Mouse (Mus musculus): ENCODE results near the gene E130114P18Rik. TPM values are rescaled to one million over a fixed set of nuclear protein-coding genes. Genes with fewer than 3 reads are reported as not detected.

The E130114P18Rik gene
- polyA plus RNA-seq, 1 experiment from 2014 or later: 0.08 TPM

GRCm38 (mm10) chr4:97730416-97730815 is 47.5 kb downstream of the E130114P18Rik start:
- Histone ChIP-seq H3K9me3 (replicated peaks; ENCODE audit: control insufficient read depth, low read length) (no peaks in the 10 kb centered on the region), H3K27me3 (ENCODE audit: control insufficient read depth, insufficient read depth, low read depth, low read length) (no peaks in the 10 kb centered on the region), H3K27ac (ENCODE audit: low read length) (no peak overlapping the region), H3K36me3 (ENCODE audit: control insufficient read depth, insufficient read depth) (no peaks in the 10 kb centered on the region), H3K9ac (ENCODE audit: low read depth, low read length) (no peak overlapping the region), H3K4me3 (ENCODE audit: low read depth, low read length) (no peak overlapping the region), H3K4me1 (ENCODE audit: control insufficient read depth, low read depth, low read length) (no peaks in the 10 kb centered on the region), H3K4me2 (ENCODE audit: low read depth, low read length) (no peak overlapping the region)
- ATAC-seq (ENCODE audit: low read depth): no peak
- WGBS (ENCODE audit: insufficient replicate concordance): 64% methylated on average over 3 of the region's 3 CpGs

- WGBS (ENCODE audit: insufficient replicate concordance): 63% methylated on average over 6 of the region's 6 CpGs
- no peak overlapping the region for H3K4me2 ChIP-seq (ENCODE audit: low read depth, low read length)
- no peak overlapping the region for H3K9ac ChIP-seq (ENCODE audit: low read depth, low read length)
- no peaks in the 10 kb centered on the region for H3K27me3 ChIP-seq (ENCODE audit: control insufficient read depth, insufficient read depth, low read depth, low read length)
- no peaks in the 10 kb centered on the region for H3K9me3 ChIP-seq (replicated peaks; ENCODE audit: control insufficient read depth, low read length)
- H3K4me3 ChIP-seq (ENCODE audit: low read depth, low read length): no peak overlapping the region
- no peak for ATAC-seq (ENCODE audit: low read depth)
- no peaks in the 10 kb centered on the region for H3K36me3 ChIP-seq (ENCODE audit: control insufficient read depth, insufficient read depth)
- H3K4me1 ChIP-seq (ENCODE audit: control insufficient read depth, low read depth, low read length): no peaks in the 10 kb centered on the region
- no peak overlapping the region for H3K27ac ChIP-seq (ENCODE audit: low read length)
These were observed 47.9 kb downstream of the E130114P18Rik start for GRCm38 (mm10) chr4:97729999-97730398.

GRCm38 (mm10) chr4:97728520-97728919 is 49.4 kb downstream of the E130114P18Rik start:
- Histone ChIP-seq H3K27me3 (ENCODE audit: control insufficient read depth, insufficient read depth, low read depth, low read length) (no peaks in the 10 kb centered on the region), H3K4me2 (ENCODE audit: low read depth, low read length) (no peak overlapping the region), H3K36me3 (ENCODE audit: control insufficient read depth, insufficient read depth) (no peaks in the 10 kb centered on the region), H3K4me3 (ENCODE audit: low read depth, low read length) (no peak overlapping the region), H3K9me3 (replicated peaks; ENCODE audit: control insufficient read depth, low read length) (no peaks in the 10 kb centered on the region), H3K27ac (ENCODE audit: low read length) (no peak overlapping the region), H3K9ac (ENCODE audit: low read depth, low read length) (no peak overlapping the region), H3K4me1 (ENCODE audit: control insufficient read depth, low read depth, low read length) (no peaks in the 10 kb centered on the region)
- ATAC-seq (ENCODE audit: low read depth): peak; percentile 68
- 41% methylated on average over 4 of the region's 4 CpGs for whole genome bisulfite sequencing (ENCODE audit: insufficient replicate concordance)

- Histone ChIP-seq H3K9ac (ENCODE audit: low read depth, low read length) (no peak overlapping the region), H3K27ac (ENCODE audit: low read length) (no peak overlapping the region), H3K27me3 (ENCODE audit: control insufficient read depth, insufficient read depth, low read depth, low read length) (no peaks in the 10 kb centered on the region), H3K4me1 (ENCODE audit: control insufficient read depth, low read depth, low read length) (no peaks in the 10 kb centered on the region), H3K4me3 (ENCODE audit: low read depth, low read length) (no peak overlapping the region), H3K9me3 (replicated peaks; ENCODE audit: control insufficient read depth, low read length) (no peaks in the 10 kb centered on the region), H3K36me3 (ENCODE audit: control insufficient read depth, insufficient read depth) (no peaks in the 10 kb centered on the region), H3K4me2 (ENCODE audit: low read depth, low read length) (no peak overlapping the region)
- WGBS (ENCODE audit: insufficient replicate concordance): 61% methylated on average over 6 of the region's 6 CpGs
- no peak for ATAC-seq (ENCODE audit: low read depth)
These were observed 54.5 kb downstream of the E130114P18Rik start for GRCm38 (mm10) chr4:97723374-97723773.

GRCm38 (mm10) chr4:97722666-97723065 is 55.2 kb downstream of the E130114P18Rik start:
- WGBS (ENCODE audit: insufficient replicate concordance): 67% methylated on average over 10 of the region's 10 CpGs
- Histone ChIP-seq H3K9ac (ENCODE audit: low read depth, low read length) (no peak overlapping the region), H3K36me3 (ENCODE audit: control insufficient read depth, insufficient read depth) (no peaks in the 10 kb centered on the region), H3K4me1 (ENCODE audit: control insufficient read depth, low read depth, low read length) (no peaks in the 10 kb centered on the region), H3K27me3 (ENCODE audit: control insufficient read depth, insufficient read depth, low read depth, low read length) (no peaks in the 10 kb centered on the region), H3K4me3 (ENCODE audit: low read depth, low read length) (no peak overlapping the region), H3K9me3 (replicated peaks; ENCODE audit: control insufficient read depth, low read length) (no peaks in the 10 kb centered on the region), H3K27ac (ENCODE audit: low read length) (no peak overlapping the region), H3K4me2 (ENCODE audit: low read depth, low read length) (no peak overlapping the region)
- no peak for ATAC-seq (ENCODE audit: low read depth)

- Histone ChIP-seq H3K9ac (ENCODE audit: low read depth, low read length) (no peak overlapping the region), H3K9me3 (replicated peaks; ENCODE audit: control insufficient read depth, low read length) (no peaks in the 10 kb centered on the region), H3K4me3 (ENCODE audit: low read depth, low read length) (no peak overlapping the region), H3K27ac (ENCODE audit: low read length) (no peak overlapping the region), H3K4me1 (ENCODE audit: control insufficient read depth, low read depth, low read length) (no peaks in the 10 kb centered on the region), H3K36me3 (ENCODE audit: control insufficient read depth, insufficient read depth) (no peaks in the 10 kb centered on the region), H3K27me3 (ENCODE audit: control insufficient read depth, insufficient read depth, low read depth, low read length) (no peaks in the 10 kb centered on the region), H3K4me2 (ENCODE audit: low read depth, low read length) (no peak overlapping the region)
- WGBS (ENCODE audit: insufficient replicate concordance): 53% methylated on average over 6 of the region's 6 CpGs
- ATAC-seq (ENCODE audit: low read depth): no peak
These were observed 63.3 kb downstream of the E130114P18Rik start for GRCm38 (mm10) chr4:97714616-97715015.

- no peak overlapping the region for H3K4me2 ChIP-seq (ENCODE audit: low read depth, low read length)
- H3K36me3 ChIP-seq (ENCODE audit: control insufficient read depth, insufficient read depth): no peaks in the 10 kb centered on the region
- H3K9me3 ChIP-seq (replicated peaks; ENCODE audit: control insufficient read depth, low read length): no peaks in the 10 kb centered on the region
- H3K27ac ChIP-seq (ENCODE audit: low read length): no peak overlapping the region
- H3K9ac ChIP-seq (ENCODE audit: low read depth, low read length): no peak overlapping the region
- ATAC-seq (ENCODE audit: low read depth): no peak
- WGBS (ENCODE audit: insufficient replicate concordance): 54% methylated on average over 6 of the region's 6 CpGs
- no peak overlapping the region for H3K4me3 ChIP-seq (ENCODE audit: low read depth, low read length)
- H3K4me1 ChIP-seq (ENCODE audit: control insufficient read depth, low read depth, low read length): no peaks in the 10 kb centered on the region
- H3K27me3 ChIP-seq (ENCODE audit: control insufficient read depth, insufficient read depth, low read depth, low read length): no peaks in the 10 kb centered on the region
These were observed 63.7 kb downstream of the E130114P18Rik start for GRCm38 (mm10) chr4:97714101-97714615.

GRCm38 (mm10) chr4:97712547-97712946 is 65.3 kb downstream of the E130114P18Rik start:
- ATAC-seq (ENCODE audit: low read depth): no peak
- Histone ChIP-seq H3K27me3 (ENCODE audit: control insufficient read depth, insufficient read depth, low read depth, low read length) (no peaks in the 10 kb centered on the region), H3K4me1 (ENCODE audit: control insufficient read depth, low read depth, low read length) (no peaks in the 10 kb centered on the region), H3K9ac (ENCODE audit: low read depth, low read length) (no peak overlapping the region), H3K36me3 (ENCODE audit: control insufficient read depth, insufficient read depth) (no peaks in the 10 kb centered on the region), H3K27ac (ENCODE audit: low read length) (no peak overlapping the region), H3K9me3 (replicated peaks; ENCODE audit: control insufficient read depth, low read length) (no peaks in the 10 kb centered on the region), H3K4me2 (ENCODE audit: low read depth, low read length) (no peak overlapping the region), H3K4me3 (ENCODE audit: low read depth, low read length) (no peak overlapping the region)
- 6% methylated on average over 1 of the region's 1 CpGs for WGBS (ENCODE audit: insufficient replicate concordance)

GRCm38 (mm10) chr4:97710048-97710765 is 67.7 kb downstream of the E130114P18Rik start:
- Histone ChIP-seq H3K27ac (ENCODE audit: low read length) (no peak overlapping the region), H3K9ac (ENCODE audit: low read depth, low read length) (no peak overlapping the region), H3K27me3 (ENCODE audit: control insufficient read depth, insufficient read depth, low read depth, low read length) (no peaks in the 10 kb centered on the region), H3K4me2 (ENCODE audit: low read depth, low read length) (no peak overlapping the region), H3K4me1 (ENCODE audit: control insufficient read depth, low read depth, low read length) (no peaks in the 10 kb centered on the region), H3K9me3 (replicated peaks; ENCODE audit: control insufficient read depth, low read length) (no peaks in the 10 kb centered on the region), H3K36me3 (ENCODE audit: control insufficient read depth, insufficient read depth) (no peaks in the 10 kb centered on the region), H3K4me3 (ENCODE audit: low read depth, low read length) (no peak overlapping the region)
- ATAC-seq (ENCODE audit: low read depth): no peak
- WGBS (ENCODE audit: insufficient replicate concordance): 53% methylated on average over 9 of the region's 9 CpGs
